Mouse (Mus musculus) limb, embryonic 14.5 days (tissue): ENCODE measurements around the gene Slc39a3. TPM values are rescaled to one million over a fixed set of nuclear protein-coding genes. Genes with fewer than 3 reads are reported as not detected.
A peak's percentile ranks its signal among the peaks of the same experiment; 100 is the strongest.

ENCODE experiments used
- ATAC-seq: fragments of 200-750 bp; cut with Nextera tagmentation; 2 replicates; pipeline ENCODE4 v1.8.0; 2017; ENCODE audit warnings: low read depth, moderate number of reproducible peaks, moderate TSS enrichment; ENCODE audit not compliant: low FRiP score
- DNase-seq: peaks from one replicate; pipeline ENCODE4 v3.0.0-alpha.2; 2015; ENCODE audit warnings: low spot score
- H3K27ac ChIP-seq: fragments of 300-500 bp; sonication (generic); replicated peaks from 2 replicates; pipeline ENCODE4 v1.5.1; 2014; ENCODE audit warnings: low read depth, mild to moderate bottlenecking, low read length, moderate library complexity, mixed read lengths
- H3K27me3 ChIP-seq: fragments of 300-500 bp; sonication (generic); 2 replicates; pipeline ENCODE4 v1.6.1; 2014; ENCODE audit warnings: low read length, mixed read lengths; ENCODE audit not compliant: control insufficient read depth, insufficient read depth
- H3K36me3 ChIP-seq: fragments of 300-500 bp; sonication (generic); 2 replicates; pipeline ENCODE4 v1.6.1; 2014; ENCODE audit warnings: mild to moderate bottlenecking, low read length, moderate library complexity, mixed read lengths; ENCODE audit not compliant: control insufficient read depth, insufficient read depth
- H3K4me1 ChIP-seq: fragments of 300-500 bp; sonication (generic); 2 replicates; pipeline ENCODE4 v1.6.1; 2014; ENCODE audit warnings: antibody characterized with exemption, low read length, mixed read lengths; ENCODE audit not compliant: control insufficient read depth, insufficient read depth
- H3K4me2 ChIP-seq: fragments of 300-500 bp; sonication (generic); replicated peaks from 2 replicates; pipeline ENCODE4 v1.6.1; 2014; ENCODE audit warnings: low read depth, mild to moderate bottlenecking, low read length, moderate library complexity; ENCODE audit not compliant: severe bottlenecking
- H3K4me3 ChIP-seq: fragments of 300-500 bp; sonication (generic); replicated peaks from 2 replicates; pipeline ENCODE4 v1.5.1; 2014; ENCODE audit warnings: low read length
- H3K9ac ChIP-seq: fragments of 300-500 bp; sonication (generic); 2 replicates; pipeline ENCODE4 v1.6.1; 2014; ENCODE audit warnings: mild to moderate bottlenecking, low read depth, low read length, moderate library complexity; ENCODE audit not compliant: severe bottlenecking
- H3K9me3 ChIP-seq: fragments of 300-500 bp; sonication (generic); 2 replicates; pipeline ENCODE4 v1.6.1; 2016; ENCODE audit warnings: low read length; ENCODE audit not compliant: control insufficient read depth
- POLR2A ChIP-seq: fragments of 200-500 bp; IDR thresholded peaks from 2 replicates; pipeline ENCODE4 v1.8.0; 2012; ENCODE audit warnings: inconsistent platforms, mild to moderate bottlenecking, moderate library complexity, borderline replicate concordance; ENCODE audit not compliant: insufficient read depth, insufficient read length; ENCODE audit errors: extremely low read depth
- WGBS: fragments of 180-500 bp; shearing (Covaris S2); extraction: QIAGEN DNeasy Blood & Tissue Kit; methylation state at CpG from one replicate; pipeline ENCODE4 v1.1.7; 2014; 5-methylcytosine and 5-hydroxymethylcytosine counted together
- polyA plus RNA-seq, 2 experiments: library from polyadenylated mRNA; depleted of rRNA in 1 of 2; stranded (reverse) in 1 of 2; unstranded in 1 of 2; fragments of >200 nt; fragmentation: Nextera tagmentation in 1 of 2; extraction: Ambion mirVana in 1 of 2; gene quantifications; 2 replicates each; pipeline versions ENCODE4 v1.2.1 to v1.2.3; 2012 to 2014

Slc39a3 gene
- polyA plus RNA-seq, 2 experiments = 12.8 to 25.9 TPM

DNA sequence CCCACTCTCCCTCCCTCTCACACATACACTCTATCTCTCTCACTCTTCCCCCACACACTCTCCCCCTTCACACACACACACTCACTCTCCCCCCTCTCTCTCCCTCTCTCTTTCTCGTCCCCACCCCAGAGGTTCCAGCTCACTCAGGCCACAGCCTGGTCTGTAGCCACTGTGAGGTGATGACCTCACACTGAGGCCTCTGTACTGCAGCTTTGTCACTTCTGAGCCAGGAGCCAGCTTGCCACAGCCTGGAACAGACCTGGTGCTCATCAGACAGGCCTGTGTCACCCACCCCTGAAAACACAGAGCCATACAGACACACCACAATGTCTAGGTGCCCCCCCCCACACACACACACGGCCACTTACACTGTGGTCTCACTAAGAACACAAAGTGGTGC, 17.0 kb downstream of the Slc39a3 start:
- peaks cover 26% of the 10 kb centered on the region for H3K27me3 ChIP-seq
- ATAC-seq = no peak
- H3K9ac ChIP-seq = no peak overlapping the region
- H3K4me1 ChIP-seq = 0 out of 2 replicates have a peak, but pooled peaks cover 2% of the 10 kb centered on the region
- H3K9me3 ChIP-seq = no peaks in the 10 kb centered on the region
- H3K4me3 ChIP-seq = no peak overlapping the region
- no peak for DNase-seq
- no peak overlapping the region for H3K27ac ChIP-seq
- no peaks in the 10 kb centered on the region for H3K36me3 ChIP-seq
- H3K4me2 ChIP-seq = no peak overlapping the region
- TF ChIP-seq POLR2A = no peak
- 39% methylated on average over 2 of the region's 2 CpGs for WGBS

DNA sequence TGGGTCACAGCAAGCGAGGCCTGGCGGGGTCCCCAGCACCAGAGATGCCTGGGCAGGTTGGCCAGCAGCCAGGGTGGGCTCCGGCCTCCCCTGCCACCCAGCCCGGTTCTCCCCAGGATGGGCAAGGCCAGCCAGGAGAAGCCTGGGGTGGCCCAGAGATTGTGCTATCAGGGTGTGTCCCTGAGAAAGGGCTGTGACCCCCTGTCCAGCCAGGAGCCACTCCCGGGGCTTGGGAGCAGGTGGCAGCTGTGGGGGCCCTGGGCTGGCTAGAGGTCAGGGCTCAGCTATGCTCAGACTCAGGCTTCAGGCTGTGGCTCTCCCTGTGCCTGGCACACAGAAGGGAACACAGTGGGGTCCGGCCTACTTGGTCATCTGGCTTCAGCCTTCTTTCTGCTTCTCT, 17.5 kb downstream of the Slc39a3 start:
- no peaks in the 10 kb centered on the region for H3K9me3 ChIP-seq
- ATAC-seq (no peak), DNase-seq (no peak)
- no peak overlapping the region for H3K27ac ChIP-seq
- no peak overlapping the region for H3K4me2 ChIP-seq
- no peak overlapping the region for H3K4me3 ChIP-seq
- peaks cover 20% of the 10 kb centered on the region for H3K27me3 ChIP-seq
- H3K36me3 ChIP-seq = no peaks in the 10 kb centered on the region
- 75% methylated on average over 6 of the region's 6 CpGs for WGBS
- 0 out of 2 replicates have a peak, but pooled peaks cover 3% of the 10 kb centered on the region for H3K4me1 ChIP-seq
- no peak overlapping the region for H3K9ac ChIP-seq
- TF ChIP-seq POLR2A = no peak

DNA sequence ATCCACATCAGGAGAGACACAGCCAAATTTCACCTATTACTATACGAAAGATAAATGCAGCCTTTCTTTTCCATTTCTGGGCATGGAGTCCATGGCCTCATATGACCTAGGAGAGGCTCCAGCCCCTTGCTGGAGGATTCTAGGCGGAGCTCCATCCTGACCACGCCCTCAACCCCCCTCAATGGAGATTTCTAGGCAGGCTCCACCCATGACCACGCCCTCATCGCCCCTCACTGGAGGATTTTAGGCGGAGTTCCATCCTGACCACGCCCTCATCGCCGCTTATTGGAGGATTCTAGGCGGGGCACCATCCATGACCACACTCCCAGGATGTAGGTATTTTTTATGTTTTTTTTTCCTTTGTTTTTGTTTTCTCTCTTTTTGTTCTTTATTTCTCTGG, 18.9 kb downstream of the Slc39a3 start:
- no peaks in the 10 kb centered on the region for H3K9me3 ChIP-seq

DNA sequence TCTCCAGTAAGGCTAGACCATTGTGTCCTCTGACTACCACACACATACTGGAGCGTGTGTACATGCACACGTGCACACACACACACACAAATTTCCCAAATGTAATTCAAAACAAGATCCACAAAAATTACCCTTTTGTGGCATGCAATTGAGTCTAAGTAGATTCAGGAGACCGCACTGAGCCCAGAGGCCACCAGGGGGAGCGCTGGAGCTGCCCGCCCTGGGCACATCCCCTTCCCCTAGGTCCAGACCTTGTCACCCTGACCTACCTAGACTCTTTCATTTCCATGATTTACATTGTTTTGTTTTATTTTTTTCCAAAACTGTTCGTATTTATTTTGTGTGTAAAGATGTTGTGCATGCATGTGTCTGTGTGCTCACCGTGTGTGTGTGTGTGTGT, 20.6 kb downstream of the Slc39a3 start:
- Histone ChIP-seq H3K9ac (no peak overlapping the region), H3K27me3 (no peaks in the 10 kb centered on the region), H3K9me3 (no peaks in the 10 kb centered on the region), H3K4me1 (peaks cover 7% of the 10 kb centered on the region; the same call in 1 of the 2 replicates), H3K36me3 (no peaks in the 10 kb centered on the region), H3K27ac (no peak overlapping the region), H3K4me2 (no peak overlapping the region), H3K4me3 (no peak overlapping the region)
- no peak for TF ChIP-seq POLR2A
- no peak for ATAC-seq
- WGBS = 7% methylated on average over 7 of the region's 7 CpGs
- peak; percentile 33 for DNase-seq

More for the DNA sequence above, 18.9 kb downstream of the Slc39a3 start:
- Histone ChIP-seq H3K4me1 (peaks cover 7% of the 10 kb centered on the region; the same call in 1 of the 2 replicates), H3K27me3 (peaks cover 11% of the 10 kb centered on the region), H3K4me3 (no peak overlapping the region), H3K36me3 (no peaks in the 10 kb centered on the region), H3K4me2 (no peak overlapping the region), H3K27ac (no peak overlapping the region), H3K9ac (no peak overlapping the region)
- DNase-seq (no peak), ATAC-seq (no peak)
- TF ChIP-seq POLR2A = no peak
- WGBS = 34% methylated on average over 10 of the region's 10 CpGs

DNA sequence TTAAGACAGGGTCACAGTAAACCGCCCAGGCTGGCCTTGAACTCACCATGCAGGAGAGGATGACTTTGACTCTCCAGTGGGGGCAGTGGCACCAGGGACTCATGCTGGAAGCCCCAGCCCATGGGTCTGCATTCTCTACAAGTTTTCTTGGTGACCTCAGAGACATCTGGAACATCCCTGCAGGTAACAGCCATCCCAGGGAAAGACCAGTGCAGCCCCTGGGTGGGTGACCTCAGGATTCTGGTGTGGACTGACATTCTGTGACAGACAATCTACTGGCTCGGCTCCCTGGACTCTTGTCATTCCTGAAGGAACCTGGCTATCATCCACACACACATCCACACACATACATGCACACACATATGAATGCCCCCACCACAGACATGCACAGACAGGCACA, 21.6 kb downstream of the Slc39a3 start:
- no peak for TF ChIP-seq POLR2A
- ATAC-seq (no peak), DNase-seq (no peak)
- Histone ChIP-seq H3K9ac (no peak overlapping the region), H3K27me3 (no peaks in the 10 kb centered on the region), H3K36me3 (no peaks in the 10 kb centered on the region), H3K4me3 (no peak overlapping the region), H3K4me2 (no peak overlapping the region), H3K9me3 (no peaks in the 10 kb centered on the region), H3K27ac (no peak overlapping the region), H3K4me1 (peaks cover 7% of the 10 kb centered on the region; the same call in 1 of the 2 replicates)
- WGBS = 86% methylated on average over 2 of the region's 2 CpGs
